Mouse (Mus musculus) E14TG2a.4 (cell line): Measurements from ENCODE around the gene Prkcsh.

Source experiments
- CTCF ChIP-seq: conservative IDR thresholded peaks from 2 replicates; pipeline ENCODE4 v1.5.1; 2014; ENCODE audit warnings: low read length
- NANOG ChIP-seq: IDR thresholded peaks from 2 replicates; pipeline ENCODE4 v1.6.1; 2014; ENCODE audit warnings: borderline replicate concordance, low read length, mixed read lengths
- POU5F1 ChIP-seq: IDR thresholded peaks from 2 replicates; pipeline ENCODE4 v1.6.1; 2014; ENCODE audit warnings: low read length, borderline replicate concordance

DNA sequence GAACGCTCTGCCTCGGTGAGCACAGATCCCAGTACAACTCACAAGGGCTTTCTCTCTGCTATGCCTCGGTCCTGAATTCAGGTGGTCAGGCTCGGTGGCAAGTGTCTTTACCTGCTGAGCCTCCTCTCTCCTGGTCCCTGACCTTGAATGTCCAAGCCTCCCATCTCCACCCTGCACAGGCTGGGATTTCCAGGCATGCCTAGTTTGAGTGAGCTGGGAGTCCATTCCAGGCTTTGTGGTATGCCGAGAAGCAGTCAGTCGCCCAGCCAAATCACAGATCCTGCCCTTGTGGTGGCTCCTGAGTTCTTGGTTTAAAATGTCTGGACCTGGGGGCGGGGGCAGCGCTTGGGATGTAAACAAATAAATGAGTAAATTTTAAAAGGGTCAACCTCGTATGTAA, 44.7 kb downstream of the Prkcsh start:
- no peak for TF ChIP-seq CTCF
- no peak for TF ChIP-seq POU5F1
- no peak for TF ChIP-seq NANOG
